Mouse (Mus musculus) intestine, postnatal 0 days (tissue): Measurements from ENCODE around the gene Gnmt. TPM values are rescaled to one million over a fixed set of nuclear protein-coding genes. Genes with fewer than 3 reads are reported as not detected.

ENCODE experiments used
- ATAC-seq: fragments of 200-750 bp; cut with Nextera tagmentation; 2 replicates; pipeline ENCODE4 v1.8.0; 2017; ENCODE audit warnings: mild to moderate bottlenecking, moderate TSS enrichment, moderate library complexity
- H3K27ac ChIP-seq: fragments of 300-500 bp; sonication (generic); 2 replicates; pipeline ENCODE4 v1.5.1; 2014; ENCODE audit warnings: mild to moderate bottlenecking, low read depth, low read length, moderate library complexity
- H3K27me3 ChIP-seq: fragments of 300-500 bp; sonication (generic); replicated peaks from 2 replicates; pipeline ENCODE4 v1.6.1; 2014; ENCODE audit warnings: low read length, mixed read lengths; ENCODE audit not compliant: control insufficient read depth, insufficient read depth
- H3K36me3 ChIP-seq: fragments of 300-500 bp; sonication (generic); 2 replicates; pipeline ENCODE4 v1.6.1; 2014; ENCODE audit warnings: mild to moderate bottlenecking, moderate library complexity; ENCODE audit not compliant: control insufficient read depth, insufficient read depth
- H3K4me1 ChIP-seq: fragments of 300-500 bp; sonication (generic); replicated peaks from 2 replicates; pipeline ENCODE4 v1.6.1; 2014; ENCODE audit warnings: antibody characterized with exemption, low read length, mixed read lengths; ENCODE audit not compliant: control insufficient read depth, insufficient read depth
- H3K4me2 ChIP-seq: fragments of 300-500 bp; sonication (generic); replicated peaks from 2 replicates; pipeline ENCODE4 v1.6.1; 2014; ENCODE audit warnings: low read depth, mild to moderate bottlenecking, moderate library complexity
- H3K4me3 ChIP-seq: fragments of 300-500 bp; sonication (generic); 2 replicates; pipeline ENCODE4 v1.5.1; 2014; ENCODE audit warnings: low read depth, low read length
- H3K9ac ChIP-seq: fragments of 300-500 bp; sonication (generic); 2 replicates; pipeline ENCODE4 v1.6.1; 2014; ENCODE audit warnings: mild to moderate bottlenecking, low read depth, low read length
- H3K9me3 ChIP-seq: fragments of 300-500 bp; sonication (generic); 2 replicates; pipeline ENCODE4 v1.6.1; 2016; ENCODE audit warnings: mixed run types; ENCODE audit not compliant: control insufficient read depth
- CTCF ChIP-seq: sonication (generic); IDR thresholded peaks from 2 replicates; pipeline ENCODE4 v1.5.1; 2016; ENCODE audit warnings: low read depth, mild to moderate bottlenecking, control low read depth, antibody characterized with exemption, moderate library complexity
- WGBS: fragments of 180-500 bp; shearing (Covaris S2); extraction: QIAGEN DNeasy Blood & Tissue Kit; methylation state at CpG from one replicate; pipeline ENCODE4 v1.1.7; 2014; 5-methylcytosine and 5-hydroxymethylcytosine counted together
- polyA plus RNA-seq: library from polyadenylated mRNA; unstranded; fragments of >200 nt; fragmentation: Nextera tagmentation; extraction: Ambion mirVana; gene quantifications from 2 replicates; pipeline ENCODE4 v1.2.1, GENCODE M21; 2015

Gene Gnmt
- polyA plus RNA-seq: 0.39 and 0.48 TPM in 2 replicates

DNA sequence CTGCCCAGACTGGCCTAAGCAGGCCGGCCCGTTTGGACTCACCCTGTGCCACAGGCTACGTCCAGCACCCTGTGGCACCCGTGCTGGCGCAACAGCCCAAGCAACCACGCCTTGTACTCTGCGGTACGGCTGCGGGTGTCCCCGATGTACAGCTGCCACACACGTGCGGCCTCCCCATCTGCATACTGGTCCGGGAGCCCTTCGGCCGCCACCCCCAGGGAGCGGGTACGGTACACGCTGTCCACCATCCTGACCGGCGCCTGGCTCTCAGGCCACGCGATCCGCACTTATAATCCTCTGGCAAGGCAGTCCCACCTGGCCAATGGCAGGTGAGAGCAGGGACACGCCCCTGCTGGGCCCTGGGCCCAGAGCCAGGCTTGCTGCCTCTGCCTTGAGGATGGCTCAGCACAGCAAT lies at the start of gene Gnmt:
Gnmt (minus strand) TSS at position 265 of the 415 bp plus-strand sequence.
- H3K36me3 ChIP-seq: peaks cover 14% of the 10 kb centered on the region; the same call in 1 of the 2 replicates
- H3K4me2 ChIP-seq: peak within 1 kb of the TSS; percentile 66
- H3K4me1 ChIP-seq: no peaks in the 10 kb centered on the region
- no peak for TF ChIP-seq CTCF
- ATAC-seq: peak; percentile 64
- H3K9me3 ChIP-seq: no peaks in the 10 kb centered on the region
- no peak within 1 kb of the TSS; the same call in 1 of the 2 replicates for H3K4me3 ChIP-seq
- no peak within 1 kb of the TSS for H3K27ac ChIP-seq
- no peaks in the 10 kb centered on the region for H3K27me3 ChIP-seq
- no peak within 1 kb of the TSS for H3K9ac ChIP-seq
- WGBS: 8% methylated on average over 24 of the region's 24 CpGs

DNA sequence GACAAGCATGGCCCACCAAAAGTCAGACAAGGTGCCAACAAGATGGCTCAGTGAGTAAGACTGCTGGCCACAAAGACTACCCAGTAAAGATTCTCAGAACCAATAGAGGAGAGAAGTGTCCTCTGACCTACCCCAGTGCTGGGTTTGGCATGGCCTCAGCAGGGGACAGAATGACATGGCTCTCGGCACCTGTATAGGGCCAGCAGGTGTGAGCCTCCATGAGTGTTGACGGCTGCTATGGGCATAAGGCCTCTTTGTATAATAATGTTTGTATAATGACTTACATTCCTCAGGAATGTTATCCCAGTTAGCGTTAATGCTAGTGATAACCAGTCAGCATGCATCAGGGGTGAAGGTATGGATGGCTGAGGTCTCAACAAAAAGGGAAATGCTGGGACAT lies 47.1 kb upstream of the Gnmt start:
- 43% methylated on average over 3 of the region's 3 CpGs for WGBS
- H3K36me3 ChIP-seq: peaks cover 61% of the 10 kb centered on the region
- no peaks in the 10 kb centered on the region for H3K4me1 ChIP-seq
- no peaks in the 10 kb centered on the region for H3K27me3 ChIP-seq
- H3K4me3 ChIP-seq: no peak overlapping the region
- no peak overlapping the region for H3K4me2 ChIP-seq
- no peak overlapping the region; the same call in 1 of the 2 replicates for H3K27ac ChIP-seq
- no peak for TF ChIP-seq CTCF
- H3K9ac ChIP-seq: no peak overlapping the region
- no peaks in the 10 kb centered on the region for H3K9me3 ChIP-seq
- no peak for ATAC-seq

DNA sequence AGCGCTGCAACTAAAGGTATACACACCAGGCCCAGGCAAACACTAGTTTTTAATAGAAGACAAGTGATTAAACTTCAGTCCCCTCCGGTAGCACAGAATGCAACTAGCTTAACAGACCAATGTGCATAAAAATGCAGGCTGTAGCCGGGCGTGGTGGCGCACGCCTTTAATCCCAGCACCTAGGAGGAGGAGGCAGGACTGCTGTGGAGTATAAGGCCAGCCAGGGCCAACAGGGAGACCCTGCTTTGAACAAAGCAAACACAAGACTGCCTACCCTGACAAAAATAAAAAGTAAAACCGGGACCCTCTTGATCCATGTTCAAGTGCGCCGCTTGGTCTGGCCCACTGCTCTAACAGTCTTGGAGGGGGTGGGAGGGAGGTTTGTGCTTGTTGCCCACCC lies 46.1 kb upstream of the Gnmt start:
- Histone ChIP-seq H3K27me3 (no peaks in the 10 kb centered on the region), H3K9ac (no peak overlapping the region), H3K4me2 (no peak overlapping the region), H3K4me3 (no peak overlapping the region), H3K9me3 (no peaks in the 10 kb centered on the region), H3K27ac (no peak overlapping the region), H3K4me1 (no peaks in the 10 kb centered on the region), H3K36me3 (peaks cover 56% of the 10 kb centered on the region)
- WGBS: 89% methylated on average over 9 of the region's 9 CpGs
- no peak for ATAC-seq
- no peak for TF ChIP-seq CTCF

DNA sequence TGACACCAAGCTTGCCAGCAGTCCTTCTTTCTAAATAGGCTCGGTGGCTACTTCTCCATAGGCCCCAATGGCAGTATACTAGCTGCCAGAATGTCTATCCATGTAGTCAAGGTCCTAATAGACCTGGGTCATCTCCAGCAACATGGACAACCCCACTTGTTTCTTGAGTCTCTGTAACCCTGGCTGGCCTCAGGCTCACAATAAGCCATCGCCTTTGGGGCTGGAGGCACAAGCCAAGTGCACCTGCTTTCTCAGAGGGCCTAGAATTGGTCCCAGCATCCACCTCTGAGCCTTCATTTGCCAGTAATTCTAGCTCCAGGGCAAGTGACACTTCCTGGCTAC lies 45.1 kb upstream of the Gnmt start:
- peaks cover 48% of the 10 kb centered on the region for H3K36me3 ChIP-seq
- TF ChIP-seq CTCF: no peak
- no peak overlapping the region for H3K27ac ChIP-seq
- H3K9me3 ChIP-seq: no peaks in the 10 kb centered on the region
- H3K27me3 ChIP-seq: no peaks in the 10 kb centered on the region
- no peak overlapping the region for H3K4me3 ChIP-seq
- 45% methylated on average over 2 of the region's 2 CpGs for WGBS
- peak overlapping the region; percentile 94 for H3K4me2 ChIP-seq
- H3K9ac ChIP-seq: no peak overlapping the region
- ATAC-seq: no peak
- no peaks in the 10 kb centered on the region for H3K4me1 ChIP-seq

DNA sequence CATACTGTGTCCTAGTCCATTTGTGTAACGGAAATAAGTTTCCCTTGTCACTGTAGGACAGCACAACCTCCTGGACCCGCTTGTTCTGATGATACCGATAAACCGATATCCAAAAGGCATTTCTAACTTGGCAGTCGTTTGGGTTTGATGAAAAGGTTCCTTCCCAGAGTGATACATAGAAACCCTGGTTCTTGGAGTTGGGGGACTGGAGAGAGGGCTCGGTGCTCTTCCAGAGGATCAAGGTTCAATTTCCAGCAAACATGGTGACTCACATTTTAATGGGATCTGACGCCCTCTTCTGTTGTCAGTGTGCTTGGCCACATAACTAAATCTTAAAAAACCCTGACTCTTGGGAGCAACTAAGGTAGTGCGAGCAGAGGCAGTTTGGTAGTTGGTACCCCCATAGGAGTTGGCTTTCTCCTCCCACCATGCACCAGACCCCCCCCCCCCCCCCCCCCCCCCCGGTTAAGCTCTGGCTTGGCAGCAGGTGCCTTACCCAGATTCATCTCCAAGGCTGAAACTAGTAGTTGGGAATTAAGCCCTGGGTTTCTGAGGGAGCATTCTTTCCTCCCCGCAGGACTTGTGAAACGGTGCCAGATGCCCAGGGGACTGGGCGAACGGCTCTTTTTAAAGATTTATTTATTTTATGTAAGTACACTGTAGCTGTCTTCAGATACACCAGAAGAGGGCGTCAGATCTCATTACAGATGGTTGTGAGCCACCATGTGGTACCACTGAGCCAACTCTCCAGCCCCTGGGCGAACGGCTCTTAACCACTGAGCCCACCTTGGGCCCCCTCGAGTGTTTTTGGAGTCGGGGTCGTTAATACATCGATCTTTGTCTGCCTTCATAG lies 44.5 kb upstream of the Gnmt start:
- 8% methylated on average over 19 of the region's 20 CpGs for WGBS

DNA sequence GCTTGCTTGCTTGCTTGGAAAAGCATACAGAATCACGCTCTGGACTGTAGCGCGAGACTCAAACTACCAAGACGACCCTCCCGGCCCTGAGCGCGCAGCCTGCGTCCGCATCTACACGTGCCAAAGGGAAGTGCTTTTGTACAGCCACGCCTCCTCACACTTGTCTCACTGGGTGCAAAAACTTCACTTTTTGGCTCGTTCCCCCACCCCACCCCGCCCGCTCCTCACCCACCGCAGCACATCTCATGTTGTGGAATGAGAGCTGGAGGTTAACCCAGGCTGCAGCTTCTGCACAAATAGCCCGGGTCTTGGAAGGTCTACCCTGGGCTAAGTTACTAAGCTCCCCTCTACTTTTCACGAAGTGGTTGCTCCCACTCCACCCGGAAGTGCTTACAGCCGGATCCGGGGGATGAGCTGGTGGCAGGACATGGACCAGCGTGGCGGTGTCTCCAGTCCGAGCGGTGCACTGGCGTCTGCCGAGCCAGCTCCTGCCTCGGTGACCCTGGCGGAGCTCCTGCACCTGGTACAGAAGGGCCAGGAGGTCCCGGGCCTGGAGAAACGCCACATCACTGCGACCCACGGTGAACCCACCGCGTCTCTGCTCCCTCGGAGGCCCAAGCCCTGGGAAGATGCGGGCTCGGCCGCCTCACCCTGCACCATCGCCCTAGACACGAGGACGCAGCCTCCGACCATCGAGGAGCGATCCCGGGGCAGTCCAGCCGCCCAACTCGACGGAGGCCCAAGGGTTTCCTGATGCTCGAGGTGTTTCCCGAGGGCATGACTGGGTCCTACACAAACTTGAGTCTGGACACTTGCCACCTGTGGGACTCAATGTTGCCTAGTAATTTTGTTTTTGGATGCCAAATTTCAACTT lies 43.7 kb upstream of the Gnmt start, which contains the start of gene 2310039H08Rik:
2310039H08Rik (plus strand) TSS at position 232 of the 874 bp plus-strand sequence.
- WGBS: 0% methylated on average over 50 of the region's 50 CpGs
- no peaks in the 10 kb centered on the region for H3K4me1 ChIP-seq
- TF ChIP-seq CTCF: no peak
- H3K36me3 ChIP-seq: peaks cover 33% of the 10 kb centered on the region
- ATAC-seq: peak; percentile 79
- no peaks in the 10 kb centered on the region for H3K27me3 ChIP-seq
- H3K27ac ChIP-seq: peak within 1 kb of the TSS; percentile 87
- H3K9me3 ChIP-seq: no peaks in the 10 kb centered on the region
- peak within 1 kb of the TSS; percentile 94 for H3K4me2 ChIP-seq
- H3K9ac ChIP-seq: peak within 1 kb of the TSS; percentile 76
- H3K4me3 ChIP-seq: peak within 1 kb of the TSS; percentile 85

More for the DNA sequence above, 44.5 kb upstream of the Gnmt start:
- peak overlapping the region; percentile 85 for H3K4me3 ChIP-seq
- no peaks in the 10 kb centered on the region for H3K4me1 ChIP-seq
- H3K4me2 ChIP-seq: peak overlapping the region; percentile 94
- ATAC-seq: peak; percentile 31
- no peaks in the 10 kb centered on the region for H3K9me3 ChIP-seq
- H3K27me3 ChIP-seq: no peaks in the 10 kb centered on the region
- peak; percentile 54 for TF ChIP-seq CTCF
- peak overlapping the region; percentile 76 for H3K9ac ChIP-seq
- H3K36me3 ChIP-seq: peaks cover 42% of the 10 kb centered on the region
- H3K27ac ChIP-seq: peak overlapping the region; percentile 87
